Comparison of ENCODE assay signal across 9 mouse cellular contexts in genomic region chr14:73502591-73503184, GRCm38 (mm10). TPM values are rescaled to one million over a fixed set of nuclear protein-coding genes. Genes with fewer than 3 reads are reported as not detected.
A peak's percentile ranks its signal among the peaks of the same experiment; 100 is the strongest.
DNase-seq lines count a peak whose midpoint lies in the region; ATAC-seq and TF ChIP-seq lines count a peak whose summit lies in the region.
"Had no signal": no experiment of that assay in that cellular context is flagged by ENCODE, and none has a peak within 500 bp of the region (broad histone marks: within the 10 kb centered on the region; RNA-seq: fewer than 3 reads in every experiment).

No protein-coding gene starts in this region.

- peak; percentile 66 for DNase-seq in lung, embryonic 14.5 days
- DNase-seq in lung, postnatal 14 days, result no peak
- peak; percentile 71 for DNase-seq in cerebellum, adult 9-11 months
- peak; percentile 61 to 78 for DNase-seq in heart, adult 18-20 months
- no peak for DNase-seq in urinary bladder, adult 2 months (ENCODE audit: low spot score)
- DNase-seq in kidney, adult 2 months, result no peak

- peak; percentile 43; the same call in 1 of the 2 replicates for ATAC-seq in lung, embryonic 14.5 days (ENCODE audit: insufficient read depth)
- peak; percentile 83 for ATAC-seq in intestine, postnatal 0 days

- no peak overlapping the region for H3K4me3 ChIP-seq in lung, embryonic 14.5 days (ENCODE audit: low read depth, low read length)
- H3K4me3 ChIP-seq in intestine, postnatal 0 days (ENCODE audit: low read depth, low read length), result no peak overlapping the region
- no peak overlapping the region for H3K4me3 ChIP-seq in olfactory bulb, adult 2 months (ENCODE audit: insufficient read depth, low read depth, low read length)
- no peak overlapping the region for H3K4me3 ChIP-seq in kidney, adult 2 months (ENCODE audit: insufficient read depth, low read depth, low read length)

- peaks cover 11% of the 10 kb centered on the region for H3K4me1 ChIP-seq in lung, embryonic 14.5 days (ENCODE audit: insufficient read depth)
- peaks cover 8% of the 10 kb centered on the region; the same call in 1 of the 2 replicates for H3K4me1 ChIP-seq in intestine, postnatal 0 days (replicated peaks; ENCODE audit: control insufficient read depth, insufficient read depth, low read length)
- H3K4me1 ChIP-seq in olfactory bulb, adult 2 months (ENCODE audit: control insufficient read depth, insufficient read depth, low read length), result no peaks in the 10 kb centered on the region
- no peaks in the 10 kb centered on the region for H3K4me1 ChIP-seq in kidney, adult 2 months (ENCODE audit: control insufficient read depth, insufficient read depth, low read length)

- no peak overlapping the region for H3K4me2 ChIP-seq in lung, embryonic 14.5 days
- H3K4me2 ChIP-seq in intestine, postnatal 0 days (replicated peaks; ENCODE audit: low read depth), result no peak overlapping the region; the same call in 1 of the 2 replicates

- WGBS in lung, embryonic 14.5 days, result 20% methylated on average over 7 of the region's 7 CpGs
- WGBS in intestine, postnatal 0 days, result 18% methylated on average over 7 of the region's 7 CpGs
- WGBS in olfactory bulb, adult 2 months, result 32% methylated on average over 7 of the region's 7 CpGs
- 35% methylated on average over 7 of the region's 7 CpGs for WGBS in kidney, adult 2 months

- TF ChIP-seq POLR2A in olfactory bulb, adult 2 months (IDR thresholded peaks at IDR 0.05; ENCODE audit: insufficient read depth, low read depth, low read length), result no peak
- no peak for TF ChIP-seq POLR2A in kidney, adult 2 months (IDR thresholded peaks at IDR 0.05; ENCODE audit: low read depth, low read length)

- H3K27me3 ChIP-seq in lung, embryonic 14.5 days (ENCODE audit: insufficient read depth, low read length), result no peaks in the 10 kb centered on the region
- H3K27me3 ChIP-seq in intestine, postnatal 0 days (replicated peaks; ENCODE audit: control insufficient read depth, insufficient read depth, low read length), result no peaks in the 10 kb centered on the region
- no peaks in the 10 kb centered on the region for H3K27me3 ChIP-seq in kidney, adult 2 months (replicated peaks; ENCODE audit: control insufficient read depth, insufficient read depth, low read length)

- no peaks in the 10 kb centered on the region for H3K36me3 ChIP-seq in lung, embryonic 14.5 days (ENCODE audit: insufficient read depth)
- H3K36me3 ChIP-seq in intestine, postnatal 0 days (ENCODE audit: control insufficient read depth, insufficient read depth), result no peaks in the 10 kb centered on the region
- no peaks in the 10 kb centered on the region for H3K36me3 ChIP-seq in kidney, adult 2 months (ENCODE audit: control insufficient read depth, insufficient read depth, low read length)

- no peaks in the 10 kb centered on the region for H3K9me3 ChIP-seq in lung, embryonic 14.5 days (ENCODE audit: low read depth, low read length)
- H3K9me3 ChIP-seq in intestine, postnatal 0 days (ENCODE audit: control insufficient read depth), result no peaks in the 10 kb centered on the region

- H3K27ac ChIP-seq in lung, embryonic 14.5 days (ENCODE audit: low read depth), result peak overlapping the region; percentile 59; the same call in 1 of the 2 replicates
- H3K27ac ChIP-seq in intestine, postnatal 0 days (ENCODE audit: low read depth, low read length), result peak overlapping the region; percentile 35
- 0 out of 2 replicates have a peak overlapping the region, but pooled peaks have one; percentile 40 for H3K27ac ChIP-seq in olfactory bulb, adult 2 months (ENCODE audit: insufficient read depth, low read depth, low read length)
- no peak overlapping the region for H3K27ac ChIP-seq in kidney, adult 2 months (ENCODE audit: insufficient read depth, low read depth, low read length)
- H3K27ac ChIP-seq: liver, embryonic 14.5 days had no signal

- no peak for TF ChIP-seq CTCF in lung, embryonic 14.5 days (IDR thresholded peaks at IDR 0.05; ENCODE audit: low read depth)
- no peak for TF ChIP-seq CTCF in intestine, postnatal 0 days (IDR thresholded peaks at IDR 0.05; ENCODE audit: low read depth)
- no peak for TF ChIP-seq CTCF in olfactory bulb, adult 2 months (IDR thresholded peaks at IDR 0.05; ENCODE audit: insufficient read depth, low read depth, low read length)
- no peak for TF ChIP-seq CTCF in kidney, adult 2 months (conservative IDR thresholded peaks at IDR 0.05; ENCODE audit: insufficient read depth, insufficient read length, low read depth, low read length)

- H3K9ac ChIP-seq in lung, embryonic 14.5 days, result no peak overlapping the region
- H3K9ac ChIP-seq in intestine, postnatal 0 days (ENCODE audit: low read depth, low read length), result no peak overlapping the region
- H3K9ac ChIP-seq: liver, embryonic 14.5 days had no signal

RNA-seq across cellular contexts. Expression of gene Med4, which starts 7.1 kb away (rescaled TPM):
- 91.8 and 97.9 TPM in 2 replicates for polyA plus RNA-seq in lung, embryonic 14.5 days (2014; fragmentation: Nextera tagmentation; extraction: Ambion mirVana)
- 10 to 100 TPM; 21.3 to 23.7 TPM for total RNA-seq in heart, adult 18-20 months (2021)
- polyA plus RNA-seq in intestine, postnatal 0 days (2015; fragmentation: Nextera tagmentation; extraction: Ambion mirVana), result 30.9 and 31.7 TPM in 2 replicates
- polyA plus RNA-seq in olfactory bulb, adult 2 months (2012; ENCODE audit: insufficient read depth, insufficient read length, low replicate concordance, missing spikeins), result not detected in 2 replicates
- polyA plus RNA-seq in urinary bladder, adult 2 months (2012; rRNA removed), result 30.3 and 35.6 TPM in 2 replicates
- 11.8 and 13.6 TPM in 2 replicates for polyA plus RNA-seq in kidney, adult 2 months (2012; rRNA removed)

RNA-seq across cellular contexts. Expression of gene Sucla2, which starts 22.4 kb away (rescaled TPM):
- 102 and 112 TPM in 2 replicates for polyA plus RNA-seq in lung, embryonic 14.5 days (2014; fragmentation: Nextera tagmentation; extraction: Ambion mirVana)
- 100 to 1,000 TPM; 776 to 832 TPM for total RNA-seq in heart, adult 18-20 months (2021)
- 185 and 202 TPM in 2 replicates for polyA plus RNA-seq in intestine, postnatal 0 days (2015; fragmentation: Nextera tagmentation; extraction: Ambion mirVana)
- polyA plus RNA-seq in olfactory bulb, adult 2 months (2012; ENCODE audit: insufficient read depth, insufficient read length, low replicate concordance, missing spikeins), result 392 TPM in 1 of 2 replicates, not detected in the other
- 76.3 and 78.1 TPM in 2 replicates for polyA plus RNA-seq in urinary bladder, adult 2 months (2012; rRNA removed)
- 34.9 and 55.4 TPM in 2 replicates for polyA plus RNA-seq in kidney, adult 2 months (2012; rRNA removed)

RNA-seq across cellular contexts. Expression of gene Nudt15, which starts 45.4 kb away (rescaled TPM):
- polyA plus RNA-seq in lung, embryonic 14.5 days (2014; fragmentation: Nextera tagmentation; extraction: Ambion mirVana), result 7.2 and 9.0 TPM in 2 replicates
- total RNA-seq in heart, adult 18-20 months (2021), result 10 to 100 TPM in 1 of 2 experiments, 1 to 10 TPM in 1; 7.9 to 11.6 TPM
- 2.5 and 2.8 TPM in 2 replicates for polyA plus RNA-seq in intestine, postnatal 0 days (2015; fragmentation: Nextera tagmentation; extraction: Ambion mirVana)
- polyA plus RNA-seq in olfactory bulb, adult 2 months (2012; ENCODE audit: insufficient read depth, insufficient read length, low replicate concordance, missing spikeins), result not detected in 2 replicates
- polyA plus RNA-seq in urinary bladder, adult 2 months (2012; rRNA removed), result 1.7 and 2.2 TPM in 2 replicates
- 1.4 and 1.7 TPM in 2 replicates for polyA plus RNA-seq in kidney, adult 2 months (2012; rRNA removed)

Comparison
In these comparisons a context has a peak if more than half of its experiments do, and no peak if none do; other contexts are left out.
1. DNase-seq: peak in lung, embryonic 14.5 days (single experiment), cerebellum, adult 9-11 months (single experiment) and heart, adult 18-20 months (2 of 2); none in lung, postnatal 14 days (single experiment), urinary bladder, adult 2 months (single experiment) and kidney, adult 2 months (single experiment).